Mouse (Mus musculus) ES-Bruce4 (cell line): ENCODE measurements around the gene Parp4. TPM values are rescaled to one million over a fixed set of nuclear protein-coding genes. Genes with fewer than 3 reads are reported as not detected.

Experiments used
- H3K27ac ChIP-seq: 2 replicates; pipeline ENCODE4 v1.5.1; 2012; ENCODE audit warnings: low read length, inconsistent platforms; ENCODE audit not compliant: insufficient read depth
- H3K27me3 ChIP-seq: 2 replicates; pipeline ENCODE4 v1.6.1; 2012; ENCODE audit warnings: mild to moderate bottlenecking, low read length, inconsistent platforms; ENCODE audit not compliant: control insufficient read depth, poor library complexity, insufficient read depth, severe bottlenecking
- H3K36me3 ChIP-seq: 2 replicates; pipeline ENCODE4 v1.6.1; 2012; ENCODE audit warnings: inconsistent platforms, mild to moderate bottlenecking, low read length, moderate library complexity; ENCODE audit not compliant: control insufficient read depth, poor library complexity, insufficient read depth, severe bottlenecking
- H3K4me1 ChIP-seq: one replicate; pipeline ENCODE4 v1.8.1; 2011; ENCODE audit warnings: low read length; ENCODE audit not compliant: control insufficient read depth, insufficient read depth
- H3K4me3 ChIP-seq: 2 replicates; pipeline ENCODE4 v1.5.1; 2011; ENCODE audit warnings: low read depth, mild to moderate bottlenecking, low read length
- H3K9ac ChIP-seq: 2 replicates; pipeline ENCODE4 v1.6.1; 2012; ENCODE audit warnings: low read depth, mild to moderate bottlenecking, inconsistent platforms; ENCODE audit not compliant: poor library complexity, severe bottlenecking
- H3K9me3 ChIP-seq: replicated peaks from 2 replicates; pipeline ENCODE4 v1.6.1; 2012; ENCODE audit warnings: mild to moderate bottlenecking, low read length, inconsistent platforms; ENCODE audit not compliant: control insufficient read depth, poor library complexity, insufficient read depth, severe bottlenecking
- CTCF ChIP-seq: IDR thresholded peaks from one replicate; pipeline ENCODE4 v1.8.1; 2011; ENCODE audit warnings: low read depth, low read length
- EP300 ChIP-seq: IDR thresholded peaks from 2 replicates; pipeline ENCODE4 v1.6.1; 2011; ENCODE audit warnings: low read depth, low read length; ENCODE audit not compliant: insufficient read depth
- POLR2A ChIP-seq: IDR thresholded peaks from one replicate; pipeline ENCODE4 v1.8.1; 2011; ENCODE audit warnings: low read length; ENCODE audit not compliant: insufficient read depth
- polyA plus RNA-seq: library from polyadenylated mRNA; stranded (reverse); fragments of >200 nt; gene quantifications from 2 replicates; pipeline ENCODE4 v1.2.4, GENCODE M21; 2011; ENCODE audit warnings: low read depth; ENCODE audit not compliant: missing spikeins, insufficient read depth, insufficient read length

The Parp4 gene
- polyA plus RNA-seq, 1 experiment: 12.7 TPM

- Histone ChIP-seq H3K4me1 (no peaks in the 10 kb centered on the region), H3K4me3 (no peak overlapping the region), H3K27me3 (no peaks in the 10 kb centered on the region), H3K9me3 (no peaks in the 10 kb centered on the region), H3K36me3 (no peaks in the 10 kb centered on the region), H3K27ac (no peak overlapping the region), H3K9ac (no peak overlapping the region)
- TF ChIP-seq CTCF (peak; percentile 90), POLR2A (no peak)
Measured at GRCm38 (mm10) chr14:56598759-56599158, 23.3 kb downstream of the Parp4 start.

DNA sequence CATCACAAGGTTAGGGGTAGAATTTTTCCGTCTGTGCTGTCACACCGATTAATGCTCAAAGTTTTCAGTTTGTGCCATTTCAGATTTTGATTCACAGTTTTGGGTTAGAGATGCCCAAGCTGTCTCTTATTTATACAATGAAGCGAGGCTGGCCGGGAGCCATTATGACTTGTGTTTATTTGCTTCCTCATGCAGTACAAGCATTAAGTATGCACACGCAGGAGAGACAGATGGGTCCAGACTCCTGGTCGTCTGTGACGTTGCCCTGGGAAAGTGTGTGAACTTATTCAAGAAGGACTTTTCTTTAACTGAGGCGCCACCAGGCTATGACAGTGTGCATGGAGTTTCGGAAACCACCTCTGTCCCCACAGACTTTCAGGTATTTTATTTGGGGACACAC lies 26.6 kb downstream of the Parp4 start:
- H3K9ac ChIP-seq: no peak overlapping the region
- H3K4me3 ChIP-seq: no peak overlapping the region
- H3K27me3 ChIP-seq: no peaks in the 10 kb centered on the region
- TF ChIP-seq EP300 (no peak), POLR2A (no peak), CTCF (no peak)
- no peak overlapping the region for H3K27ac ChIP-seq
- H3K9me3 ChIP-seq: no peaks in the 10 kb centered on the region
- no peaks in the 10 kb centered on the region for H3K36me3 ChIP-seq
- no peaks in the 10 kb centered on the region for H3K4me1 ChIP-seq

DNA sequence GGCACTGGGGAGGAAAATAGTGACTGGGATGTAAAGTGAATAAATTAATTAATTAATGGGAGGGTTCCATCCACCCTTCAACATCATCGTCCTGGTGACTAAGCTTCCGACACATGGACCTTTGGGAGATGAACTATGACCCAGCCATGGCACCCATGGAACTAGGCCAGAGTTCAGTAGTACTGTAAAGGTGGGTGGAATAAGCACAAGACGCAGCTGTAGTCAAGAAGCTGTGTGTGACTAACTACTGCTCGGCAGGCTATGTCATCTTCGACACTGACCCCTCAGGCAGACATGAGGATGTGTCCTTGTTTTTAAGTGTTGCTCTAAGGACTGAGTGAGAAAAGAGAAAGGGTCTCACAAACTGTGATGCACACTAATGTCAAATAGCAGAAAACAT lies 29.0 kb downstream of the Parp4 start:
- no peaks in the 10 kb centered on the region for H3K27me3 ChIP-seq
- TF ChIP-seq EP300: no peak
- no peak for TF ChIP-seq POLR2A
- no peak for TF ChIP-seq CTCF

GRCm38 (mm10) chr14:56605136-56605535 lies 29.7 kb downstream of the Parp4 start:
- Histone ChIP-seq H3K4me1 (no peaks in the 10 kb centered on the region), H3K27me3 (no peaks in the 10 kb centered on the region), H3K36me3 (no peaks in the 10 kb centered on the region), H3K4me3 (no peak overlapping the region), H3K27ac (no peak overlapping the region), H3K9me3 (no peaks in the 10 kb centered on the region), H3K9ac (no peak overlapping the region)
- no peak for TF ChIP-seq CTCF
- no peak for TF ChIP-seq POLR2A
- TF ChIP-seq EP300: no peak

More for the DNA sequence above, 29.0 kb downstream of the Parp4 start:
- no peak overlapping the region for H3K9ac ChIP-seq
- no peaks in the 10 kb centered on the region for H3K36me3 ChIP-seq
- H3K4me1 ChIP-seq: no peaks in the 10 kb centered on the region
- H3K27ac ChIP-seq: no peak overlapping the region
- H3K4me3 ChIP-seq: no peak overlapping the region
- no peaks in the 10 kb centered on the region for H3K9me3 ChIP-seq

- Histone ChIP-seq H3K27ac (no peak overlapping the region), H3K27me3 (no peaks in the 10 kb centered on the region), H3K9ac (no peak overlapping the region), H3K4me1 (no peaks in the 10 kb centered on the region), H3K4me3 (no peak overlapping the region), H3K36me3 (no peaks in the 10 kb centered on the region), H3K9me3 (no peaks in the 10 kb centered on the region)
- no peak for TF ChIP-seq POLR2A
- TF ChIP-seq CTCF: no peak
- TF ChIP-seq EP300: no peak
Measured at GRCm38 (mm10) chr14:56613212-56613611, 37.8 kb downstream of the Parp4 start.

- Histone ChIP-seq H3K27me3 (no peaks in the 10 kb centered on the region), H3K4me1 (no peaks in the 10 kb centered on the region), H3K36me3 (no peaks in the 10 kb centered on the region), H3K27ac (no peak overlapping the region), H3K9ac (no peak overlapping the region), H3K4me3 (no peak overlapping the region), H3K9me3 (no peaks in the 10 kb centered on the region)
- TF ChIP-seq EP300 (no peak), CTCF (no peak), POLR2A (no peak)
Measured at GRCm38 (mm10) chr14:56617470-56617869, 42.1 kb downstream of the Parp4 start.
